Mouse (Mus musculus): Measurements from ENCODE around the gene Nags.

GRCm38 (mm10) chr11:102193657-102194440, 48.5 kb downstream of the Nags start:
- TF ChIP-seq CTCF (IDR thresholded peaks at IDR 0.05; ENCODE audit: control insufficient read depth, insufficient read depth, low read length): no peak
- TF ChIP-seq POLR2A (IDR thresholded peaks at IDR 0.05; ENCODE audit: borderline replicate concordance, control insufficient read depth, low read depth, low read length): no peak

Measured in bone marrow, adult 2 months (tissue).